Mouse (Mus musculus) bone marrow macrophage, adult 2 months (primary cell): ENCODE data around the gene Me3. TPM values are rescaled to one million over a fixed set of nuclear protein-coding genes. Genes with fewer than 3 reads are reported as not detected.
A peak's percentile ranks its signal among the peaks of the same experiment; 100 is the strongest.

Source experiments
- H3K27ac ChIP-seq: 2 replicates; pipeline ENCODE4 v1.5.1; 2012; ENCODE audit warnings: low read depth, low read length; ENCODE audit not compliant: insufficient read depth
- H3K4me1 ChIP-seq: 2 replicates; pipeline ENCODE4 v1.6.1; 2012; ENCODE audit warnings: low read length; ENCODE audit not compliant: control insufficient read depth, insufficient read depth
- H3K4me3 ChIP-seq: 2 replicates; pipeline ENCODE4 v1.5.1; 2012; ENCODE audit warnings: mild to moderate bottlenecking, low read length, moderate library complexity; ENCODE audit not compliant: insufficient read depth
- CTCF ChIP-seq: IDR thresholded peaks from 2 replicates; pipeline ENCODE4 v1.5.1; 2012; ENCODE audit warnings: low read depth, mild to moderate bottlenecking, low read length, moderate library complexity
- POLR2A ChIP-seq: IDR thresholded peaks from 2 replicates; pipeline ENCODE4 v1.6.1; 2012; ENCODE audit warnings: mild to moderate bottlenecking, low read depth, low read length, borderline replicate concordance
- polyA plus RNA-seq: library from polyadenylated mRNA; stranded (reverse); fragments of >200 nt; gene quantifications from 2 replicates; pipeline ENCODE4 v1.2.4, GENCODE M21; 2012; ENCODE audit not compliant: missing spikeins, insufficient read depth, insufficient read length

Gene Me3
- polyA plus RNA-seq, result 0.21 TPM in 1 of 2 replicates, not detected in the other

GRCm38 (mm10) chr7:89632342-89633251 is at the start of gene Me3:
Gene Me3 (plus strand): TSS chr7:89632392.
- Histone ChIP-seq H3K4me1 (0 out of 2 replicates have a peak, but pooled peaks cover 3% of the 10 kb centered on the region), H3K4me3 (peak within 1 kb of the TSS; percentile 53), H3K27ac (no peak within 1 kb of the TSS)
- TF ChIP-seq CTCF (no peak), POLR2A (no peak)

GRCm38 (mm10) chr7:89590039-89590438 is 42.2 kb upstream of the Me3 start:
- Histone ChIP-seq H3K4me3 (no peak overlapping the region), H3K4me1 (no peaks in the 10 kb centered on the region), H3K27ac (no peak overlapping the region)
- no peak for TF ChIP-seq CTCF

- Histone ChIP-seq H3K27ac (no peak overlapping the region), H3K4me3 (no peak overlapping the region), H3K4me1 (no peaks in the 10 kb centered on the region)
- no peak for TF ChIP-seq POLR2A
- TF ChIP-seq CTCF, result no peak
These were observed 41.5 kb upstream of the Me3 start for GRCm38 (mm10) chr7:89590542-89591251.

GRCm38 (mm10) chr7:89595813-89596212 is 36.4 kb upstream of the Me3 start:
- no peaks in the 10 kb centered on the region for H3K4me1 ChIP-seq
- no peak overlapping the region for H3K4me3 ChIP-seq
- H3K27ac ChIP-seq, result no peak overlapping the region
- no peak for TF ChIP-seq CTCF
- no peak for TF ChIP-seq POLR2A

- H3K4me3 ChIP-seq, result no peak overlapping the region
- H3K27ac ChIP-seq, result no peak overlapping the region
- no peak for TF ChIP-seq CTCF
- no peak for TF ChIP-seq POLR2A
- no peaks in the 10 kb centered on the region for H3K4me1 ChIP-seq
These were observed 26.3 kb upstream of the Me3 start for GRCm38 (mm10) chr7:89605589-89606536.

GRCm38 (mm10) chr7:89607329-89607728 is 24.9 kb upstream of the Me3 start:
- no peak for TF ChIP-seq CTCF
- no peak for TF ChIP-seq POLR2A
- Histone ChIP-seq H3K4me3 (no peak overlapping the region), H3K27ac (no peak overlapping the region), H3K4me1 (no peaks in the 10 kb centered on the region)

- no peaks in the 10 kb centered on the region for H3K4me1 ChIP-seq
- H3K4me3 ChIP-seq, result no peak overlapping the region
- no peak for TF ChIP-seq POLR2A
- no peak for TF ChIP-seq CTCF
- no peak overlapping the region for H3K27ac ChIP-seq
These were observed 21.0 kb upstream of the Me3 start for GRCm38 (mm10) chr7:89611236-89611635.

- Histone ChIP-seq H3K4me1 (no peaks in the 10 kb centered on the region), H3K4me3 (no peak overlapping the region), H3K27ac (no peak overlapping the region)
- TF ChIP-seq POLR2A (no peak), CTCF (no peak)
These were observed 16.0 kb upstream of the Me3 start for GRCm38 (mm10) chr7:89616235-89616634.

- no peak for TF ChIP-seq POLR2A
- TF ChIP-seq CTCF, result no peak
- H3K4me1 ChIP-seq, result no peaks in the 10 kb centered on the region
- H3K4me3 ChIP-seq, result no peak overlapping the region
These were observed 8.9 kb upstream of the Me3 start for GRCm38 (mm10) chr7:89623331-89623730.

GRCm38 (mm10) chr7:89627393-89627792 is 4.8 kb upstream of the Me3 start:
- H3K27ac ChIP-seq, result no peak overlapping the region
- TF ChIP-seq POLR2A, result no peak
- no peak for TF ChIP-seq CTCF
- H3K4me3 ChIP-seq, result no peak overlapping the region
- no peaks in the 10 kb centered on the region for H3K4me1 ChIP-seq

More at GRCm38 (mm10) chr7:89623331-89623730, 8.9 kb upstream of the Me3 start:
- H3K27ac ChIP-seq, result no peak overlapping the region
